Mouse (Mus musculus): ENCODE results near the gene Abhd12b.

DNA sequence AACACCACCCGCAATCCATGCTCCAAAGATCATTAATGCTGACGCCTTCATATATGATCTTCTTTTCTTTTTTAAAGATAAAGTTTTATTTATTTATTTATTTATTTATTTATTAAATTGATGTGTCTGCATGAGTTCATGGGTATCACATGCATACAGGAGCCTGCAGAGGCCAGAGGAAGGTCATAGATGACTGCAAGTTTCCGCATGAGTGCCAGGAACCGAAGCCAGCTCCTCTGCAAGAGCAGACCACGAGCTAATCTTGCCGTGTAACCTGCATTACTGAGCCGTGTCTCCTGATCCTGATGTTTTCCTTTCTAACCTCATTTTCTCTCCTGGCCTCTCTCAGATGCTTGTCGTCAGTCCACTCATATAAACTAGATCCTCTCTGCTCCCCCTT is 60.3 kb downstream of the Abhd12b start:
- TF ChIP-seq MAFK (IDR thresholded peaks at IDR 0.05; ENCODE audit: insufficient read depth, low read depth, low read length) (no peak), HCFC1 (IDR thresholded peaks at IDR 0.05; ENCODE audit: borderline replicate concordance, insufficient read depth, low read length) (no peak)

All from ES-E14 (cell line).